ENCODE assay signal across 13 mouse cellular contexts in the genomic region with DNA sequence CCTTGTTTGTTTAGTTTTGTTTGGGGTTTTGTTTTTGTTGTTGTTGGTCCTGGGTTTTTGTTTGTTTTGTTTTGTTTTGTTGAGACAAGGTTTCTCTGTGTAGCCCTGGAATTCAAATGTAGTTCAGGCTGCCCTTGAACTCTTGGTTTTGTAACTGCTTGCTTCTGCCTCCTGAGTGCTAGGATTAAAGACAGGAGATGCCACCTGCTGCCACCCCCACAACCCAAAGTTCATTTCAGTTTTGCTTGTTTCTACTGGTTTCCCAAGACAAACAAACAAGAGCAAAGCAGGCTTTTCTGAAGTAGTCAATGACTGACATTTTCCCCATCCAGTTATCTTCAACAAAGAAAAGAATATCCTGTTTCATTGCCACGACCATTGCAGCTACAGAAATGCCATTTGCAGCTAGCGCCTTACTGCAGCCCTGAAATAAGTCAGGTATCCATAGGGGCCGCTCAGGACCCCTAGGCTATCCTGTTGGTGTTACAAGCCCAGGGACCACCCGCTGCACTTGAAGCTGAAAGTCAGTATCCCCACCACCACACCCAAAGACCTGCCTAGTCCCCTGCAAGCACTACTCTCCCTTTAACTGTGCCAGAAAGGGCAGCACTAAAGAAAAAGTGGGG.
DNase-seq lines count a peak whose midpoint lies in the region; ATAC-seq lines count a peak whose summit lies in the region.
"Had no signal": no experiment of that assay in that cellular context is flagged by ENCODE, and none has a peak within 500 bp of the region (broad histone marks: within the 10 kb centered on the region; RNA-seq: fewer than 3 reads in every experiment).

No protein-coding gene starts in this region.

- H3K4me2 ChIP-seq in heart, embryonic 16.5 days (ENCODE audit: low read depth, low read length): no peak overlapping the region
- no peak overlapping the region for H3K4me2 ChIP-seq in neural tube, embryonic 15.5 days
- 0 out of 2 replicates have a peak overlapping the region, but pooled peaks have one; percentile 62 for H3K4me2 ChIP-seq in intestine, embryonic 15.5 days (replicated peaks)

- 68% methylated on average over 4 of the region's 4 CpGs for WGBS in heart, embryonic 16.5 days
- 59% methylated on average over 4 of the region's 4 CpGs for WGBS in neural tube, embryonic 15.5 days
- 66% methylated on average over 4 of the region's 4 CpGs for WGBS in intestine, embryonic 15.5 days

- H3K36me3 ChIP-seq in heart, embryonic 16.5 days (ENCODE audit: control insufficient read depth, insufficient read depth): no peaks in the 10 kb centered on the region
- H3K36me3 ChIP-seq in neural tube, embryonic 15.5 days: no peaks in the 10 kb centered on the region
- no peaks in the 10 kb centered on the region for H3K36me3 ChIP-seq in intestine, embryonic 15.5 days
- H3K36me3 ChIP-seq: hindbrain, embryonic 15.5 days had no signal

- no peak for ATAC-seq in heart, embryonic 16.5 days (replicated peaks; ENCODE audit: extremely low read depth, insufficient read depth, low FRiP score)
- ATAC-seq in neural tube, embryonic 15.5 days (ENCODE audit: low FRiP score): no peak
- ATAC-seq in intestine, embryonic 15.5 days: no peak

- H3K4me3 ChIP-seq in heart, embryonic 16.5 days (ENCODE audit: low read length): no peak overlapping the region
- no peak overlapping the region for H3K4me3 ChIP-seq in neural tube, embryonic 15.5 days (replicated peaks)
- no peak overlapping the region for H3K4me3 ChIP-seq in intestine, embryonic 15.5 days (replicated peaks)

- H3K27me3 ChIP-seq in heart, embryonic 16.5 days (ENCODE audit: control insufficient read depth, insufficient read depth, low read length): no peaks in the 10 kb centered on the region
- H3K27me3 ChIP-seq in neural tube, embryonic 15.5 days (replicated peaks): peaks cover 7% of the 10 kb centered on the region
- H3K27me3 ChIP-seq in intestine, embryonic 15.5 days (replicated peaks): no peaks in the 10 kb centered on the region

- no peak for DNase-seq in heart, adult 8-10 months (ENCODE audit: low spot score)
- DNase-seq in neural tube, embryonic 10.5 days (ENCODE audit: extremely low spot score, low spot score): peak; percentile 15
- DNase-seq in thymus, postnatal 25 days: peak; percentile 34
- no peak for DNase-seq in lung, postnatal 4 days
- no peak for DNase-seq in adrenal gland, postnatal 14 days
- DNase-seq: adrenal gland, adult 8-10 months; cerebellum, adult 9-10 months; layer of hippocampus, adult 9-11 months; liver had no signal

- peak overlapping the region; percentile 98 for H3K27ac ChIP-seq in heart, embryonic 16.5 days (ENCODE audit: low read length)
- H3K27ac ChIP-seq in neural tube, embryonic 15.5 days (replicated peaks): no peak overlapping the region
- H3K27ac ChIP-seq in intestine, embryonic 15.5 days: peak overlapping the region; percentile 93
- H3K27ac ChIP-seq: hindbrain, embryonic 15.5 days had no signal

- H3K9ac ChIP-seq in heart, embryonic 16.5 days (ENCODE audit: low read length): no peak overlapping the region
- H3K9ac ChIP-seq in neural tube, embryonic 15.5 days (replicated peaks): no peak overlapping the region
- no peak overlapping the region for H3K9ac ChIP-seq in intestine, embryonic 15.5 days
- H3K9ac ChIP-seq: hindbrain, embryonic 15.5 days had no signal

- no peaks in the 10 kb centered on the region for H3K9me3 ChIP-seq in heart, embryonic 16.5 days (replicated peaks; ENCODE audit: control insufficient read depth, low read length)
- no peaks in the 10 kb centered on the region for H3K9me3 ChIP-seq in neural tube, embryonic 15.5 days (replicated peaks)
- no peaks in the 10 kb centered on the region for H3K9me3 ChIP-seq in intestine, embryonic 15.5 days
- H3K9me3 ChIP-seq: hindbrain, embryonic 15.5 days had no signal

- H3K4me1 ChIP-seq in heart, embryonic 16.5 days (ENCODE audit: control insufficient read depth, insufficient read depth, low read length): peaks cover 23% of the 10 kb centered on the region
- peaks cover 13% of the 10 kb centered on the region for H3K4me1 ChIP-seq in neural tube, embryonic 15.5 days
- peaks cover 4% of the 10 kb centered on the region; the same call in 1 of the 2 replicates for H3K4me1 ChIP-seq in intestine, embryonic 15.5 days (replicated peaks)

Comparison
In these comparisons a context has a peak if more than half of its experiments do, and no peak if none do; other contexts are left out.
1. DNase-seq: peak in neural tube, embryonic 10.5 days (single experiment) and thymus, postnatal 25 days (single experiment); none in heart, adult 8-10 months (single experiment), lung, postnatal 4 days (0 of 2) and adrenal gland, postnatal 14 days (single experiment).